Mouse (Mus musculus) CH12.LX (cell line): Measurements from ENCODE around the gene Ldlr.

Source experiments
- CTCF ChIP-seq, 2 experiments: IDR thresholded peaks in 1 of 2; conservative IDR thresholded peaks in 1 of 2; 2 replicates each; pipeline ENCODE4 v1.5.1; 2011 to 2012; ENCODE audit warnings: low read depth in 2 of 2, low read length in 2 of 2, improper control_type of control experiment in 1 of 2, inconsistent platforms in 1 of 2, mild to moderate bottlenecking in 1 of 2, moderate library complexity in 1 of 2
- EP300 ChIP-seq: IDR thresholded peaks from 2 replicates; pipeline ENCODE4 v1.6.1; 2011; ENCODE audit warnings: low read length, improper control_type of control experiment
- HCFC1 ChIP-seq: IDR thresholded peaks from 2 replicates; pipeline ENCODE4 v1.6.1; 2012; ENCODE audit warnings: low read depth, mild to moderate bottlenecking, inconsistent platforms, low read length, improper control_type of control experiment
- JUN ChIP-seq: IDR thresholded peaks from 2 replicates; pipeline ENCODE4 v1.6.1; 2011; ENCODE audit warnings: low read depth, mild to moderate bottlenecking, low read length, improper control_type of control experiment, moderate library complexity; ENCODE audit not compliant: insufficient read depth
- KAT2A ChIP-seq: IDR thresholded peaks from 2 replicates; pipeline ENCODE4 v1.6.1; 2012; ENCODE audit warnings: low read length, improper control_type of control experiment, inconsistent platforms; ENCODE audit not compliant: insufficient replicate concordance
- MAX ChIP-seq: IDR thresholded peaks from 2 replicates; pipeline ENCODE4 v1.6.1; 2011; ENCODE audit warnings: low read length, improper control_type of control experiment
- MXI1 ChIP-seq: IDR thresholded peaks from 2 replicates; pipeline ENCODE4 v1.6.1; 2011; ENCODE audit warnings: mild to moderate bottlenecking, low read depth, low read length, improper control_type of control experiment
- POLR2A ChIP-seq: IDR thresholded peaks from 2 replicates; pipeline ENCODE4 v1.6.1; 2011; ENCODE audit warnings: low read depth, mild to moderate bottlenecking, improper control_type of control experiment, low read length
- TBP ChIP-seq: conservative IDR thresholded peaks from 2 replicates; pipeline ENCODE4 v1.6.1; 2011; ENCODE audit warnings: low read depth, low read length, improper control_type of control experiment
- UBTF ChIP-seq: IDR thresholded peaks from 2 replicates; pipeline ENCODE4 v1.6.1; 2012; ENCODE audit warnings: low read depth, mild to moderate bottlenecking, inconsistent platforms, low read length, improper control_type of control experiment, moderate library complexity
- USF1 ChIP-seq: IDR thresholded peaks from 2 replicates; pipeline ENCODE4 v1.6.1; 2014; ENCODE audit warnings: low read depth, mild to moderate bottlenecking, inconsistent platforms, low read length, improper control_type of control experiment

GRCm38 (mm10) chr9:21769558-21770183, 46.4 kb downstream of the Ldlr start:
- TF ChIP-seq EP300 (no peak), KAT2A (no peak), POLR2A (no peak), USF1 (no peak), MAX (no peak), TBP (no peak), JUN (no peak), HCFC1 (no peak), CTCF (conservative IDR thresholded peaks at IDR 0.05 in 1 of 2, IDR thresholded peaks at IDR 0.05 in 1 of 2; ENCODE audit: low read depth in 2 of 2, low read length in 2 of 2) (no peak), MXI1 (no peak), UBTF (no peak)
